Mouse (Mus musculus): ENCODE data around the gene Gng7. TPM values are rescaled to one million over a fixed set of nuclear protein-coding genes. Genes with fewer than 3 reads are reported as not detected.

Gene Gng7
- polyA plus RNA-seq, 1 experiment from 2014 or later = 5.2 TPM

- Histone ChIP-seq H3K36me3 (ENCODE audit: control insufficient read depth, insufficient read depth, low read length) (no peaks in the 10 kb centered on the region), H3K9me3 (replicated peaks; ENCODE audit: control insufficient read depth, low read length) (no peaks in the 10 kb centered on the region), H3K9ac (ENCODE audit: low read length) (no peak overlapping the region), H3K27me3 (ENCODE audit: control insufficient read depth, insufficient read depth, low read length) (no peaks in the 10 kb centered on the region), H3K4me3 (replicated peaks; ENCODE audit: low read length) (no peak overlapping the region), H3K4me1 (ENCODE audit: control insufficient read depth, insufficient read depth, low read length) (peaks cover 35% of the 10 kb centered on the region), H3K27ac (ENCODE audit: low read length) (no peak overlapping the region), H3K4me2 (ENCODE audit: low read depth, low read length) (no peak overlapping the region)
- no peak for ATAC-seq (ENCODE audit: insufficient read depth, low FRiP score)
- WGBS = 69% methylated on average over 4 of the region's 4 CpGs
Measured at GRCm38 (mm10) chr10:80957791-80958190, 57.0 kb downstream of the Gng7 start.

- peaks cover 26% of the 10 kb centered on the region for H3K4me1 ChIP-seq (ENCODE audit: control insufficient read depth, insufficient read depth, low read length)
- no peak overlapping the region for H3K27ac ChIP-seq (ENCODE audit: low read length)
- WGBS = 86% methylated on average over 6 of the region's 6 CpGs
- no peak overlapping the region for H3K4me2 ChIP-seq (ENCODE audit: low read depth, low read length)
- no peak for ATAC-seq (ENCODE audit: insufficient read depth, low FRiP score)
- H3K27me3 ChIP-seq (ENCODE audit: control insufficient read depth, insufficient read depth, low read length) = no peaks in the 10 kb centered on the region
- H3K9ac ChIP-seq (ENCODE audit: low read length) = no peak overlapping the region
- no peaks in the 10 kb centered on the region for H3K9me3 ChIP-seq (replicated peaks; ENCODE audit: control insufficient read depth, low read length)
- H3K36me3 ChIP-seq (ENCODE audit: control insufficient read depth, insufficient read depth, low read length) = no peaks in the 10 kb centered on the region
- H3K4me3 ChIP-seq (replicated peaks; ENCODE audit: low read length) = no peak overlapping the region
Measured at GRCm38 (mm10) chr10:80956901-80957300, 57.8 kb downstream of the Gng7 start.

- H3K36me3 ChIP-seq (ENCODE audit: control insufficient read depth, insufficient read depth, low read length) = no peaks in the 10 kb centered on the region
- H3K4me1 ChIP-seq (ENCODE audit: control insufficient read depth, insufficient read depth, low read length) = peaks cover 21% of the 10 kb centered on the region
- no peak overlapping the region for H3K4me3 ChIP-seq (replicated peaks; ENCODE audit: low read length)
- WGBS = 92% methylated on average over 8 of the region's 8 CpGs
- H3K9ac ChIP-seq (ENCODE audit: low read length) = no peak overlapping the region
- H3K4me2 ChIP-seq (ENCODE audit: low read depth, low read length) = no peak overlapping the region
- H3K9me3 ChIP-seq (replicated peaks; ENCODE audit: control insufficient read depth, low read length) = no peaks in the 10 kb centered on the region
- no peak overlapping the region for H3K27ac ChIP-seq (ENCODE audit: low read length)
- no peak for ATAC-seq (ENCODE audit: insufficient read depth, low FRiP score)
- H3K27me3 ChIP-seq (ENCODE audit: control insufficient read depth, insufficient read depth, low read length) = no peaks in the 10 kb centered on the region
Measured at GRCm38 (mm10) chr10:80956385-80956784, 58.4 kb downstream of the Gng7 start.

DNA sequence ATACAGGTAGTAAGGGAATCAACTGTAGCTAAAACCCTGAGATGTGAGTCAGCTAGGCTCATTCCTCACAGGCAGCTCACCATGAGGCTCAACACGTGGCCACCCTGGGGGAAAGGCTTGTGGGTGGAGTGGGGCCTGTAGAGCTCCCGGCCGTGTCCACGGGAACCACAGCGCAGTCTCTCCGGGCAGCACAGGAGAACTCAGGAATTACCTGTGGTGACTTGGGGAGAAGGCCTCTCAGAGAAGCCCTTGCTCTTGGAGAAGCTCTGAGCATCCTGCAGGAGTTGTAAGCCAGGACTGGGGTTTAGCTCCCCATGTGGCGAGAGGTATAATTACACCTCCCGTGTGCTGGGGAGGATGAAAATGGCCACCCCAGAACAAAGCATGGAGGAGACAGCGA lies 59.2 kb downstream of the Gng7 start:
- Histone ChIP-seq H3K36me3 (ENCODE audit: control insufficient read depth, insufficient read depth, low read length) (no peaks in the 10 kb centered on the region), H3K4me3 (replicated peaks; ENCODE audit: low read length) (no peak overlapping the region), H3K4me1 (ENCODE audit: control insufficient read depth, insufficient read depth, low read length) (peaks cover 18% of the 10 kb centered on the region), H3K9me3 (replicated peaks; ENCODE audit: control insufficient read depth, low read length) (no peaks in the 10 kb centered on the region), H3K9ac (ENCODE audit: low read length) (no peak overlapping the region), H3K27ac (ENCODE audit: low read length) (peak overlapping the region; percentile 55), H3K27me3 (ENCODE audit: control insufficient read depth, insufficient read depth, low read length) (no peaks in the 10 kb centered on the region), H3K4me2 (ENCODE audit: low read depth, low read length) (no peak overlapping the region)
- 23% methylated on average over 9 of the region's 9 CpGs for WGBS
- ATAC-seq (ENCODE audit: insufficient read depth, low FRiP score) = peak; percentile 65; the same call in 1 of the 2 replicates

GRCm38 (mm10) chr10:80954843-80955242 lies 59.9 kb downstream of the Gng7 start:
- Histone ChIP-seq H3K27ac (ENCODE audit: low read length) (peak overlapping the region; percentile 55), H3K4me3 (replicated peaks; ENCODE audit: low read length) (no peak overlapping the region), H3K4me2 (ENCODE audit: low read depth, low read length) (no peak overlapping the region), H3K9me3 (replicated peaks; ENCODE audit: control insufficient read depth, low read length) (no peaks in the 10 kb centered on the region), H3K4me1 (ENCODE audit: control insufficient read depth, insufficient read depth, low read length) (peaks cover 15% of the 10 kb centered on the region), H3K27me3 (ENCODE audit: control insufficient read depth, insufficient read depth, low read length) (no peaks in the 10 kb centered on the region), H3K9ac (ENCODE audit: low read length) (no peak overlapping the region), H3K36me3 (ENCODE audit: control insufficient read depth, insufficient read depth, low read length) (no peaks in the 10 kb centered on the region)
- ATAC-seq (ENCODE audit: insufficient read depth, low FRiP score) = peak; percentile 48; the same call in 1 of the 2 replicates
- WGBS = 44% methylated on average over 6 of the region's 6 CpGs

- 49% methylated on average over 13 of the region's 13 CpGs for WGBS
- H3K27ac ChIP-seq (ENCODE audit: low read length) = peak overlapping the region; percentile 55
- H3K9me3 ChIP-seq (replicated peaks; ENCODE audit: control insufficient read depth, low read length) = no peaks in the 10 kb centered on the region
Measured at GRCm38 (mm10) chr10:80954415-80954814, 60.3 kb downstream of the Gng7 start.

DNA sequence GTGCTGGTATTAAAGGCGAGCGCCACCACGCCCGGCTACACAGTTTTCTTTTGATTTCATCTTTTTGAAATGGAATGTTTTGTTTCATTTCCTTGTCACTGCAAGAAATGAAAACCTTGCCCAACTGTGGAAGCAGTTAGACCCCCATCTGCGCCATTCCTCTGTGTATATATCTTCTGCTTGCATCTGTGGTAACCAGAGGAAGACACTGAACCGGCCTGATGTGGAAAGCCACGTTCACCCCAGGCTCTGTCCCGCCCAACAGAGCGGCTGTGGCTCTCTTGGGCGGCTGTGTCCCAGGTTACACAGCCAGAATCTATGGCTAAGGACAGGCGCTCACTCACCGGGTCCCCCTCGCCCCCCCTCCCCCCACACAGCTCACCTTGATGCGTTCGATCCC lies 62.3 kb downstream of the Gng7 start:
- H3K27ac ChIP-seq (ENCODE audit: low read length) = no peak overlapping the region
- no peak overlapping the region for H3K4me3 ChIP-seq (replicated peaks; ENCODE audit: low read length)
- 68% methylated on average over 15 of the region's 15 CpGs for WGBS
- no peaks in the 10 kb centered on the region for H3K9me3 ChIP-seq (replicated peaks; ENCODE audit: control insufficient read depth, low read length)
- no peak overlapping the region for H3K4me2 ChIP-seq (ENCODE audit: low read depth, low read length)
- H3K27me3 ChIP-seq (ENCODE audit: control insufficient read depth, insufficient read depth, low read length) = no peaks in the 10 kb centered on the region
- peaks cover 29% of the 10 kb centered on the region for H3K4me1 ChIP-seq (ENCODE audit: control insufficient read depth, insufficient read depth, low read length)
- H3K9ac ChIP-seq (ENCODE audit: low read length) = no peak overlapping the region
- H3K36me3 ChIP-seq (ENCODE audit: control insufficient read depth, insufficient read depth, low read length) = no peaks in the 10 kb centered on the region
- no peak for ATAC-seq (ENCODE audit: insufficient read depth, low FRiP score)

More at GRCm38 (mm10) chr10:80954415-80954814, 60.3 kb downstream of the Gng7 start:
- ATAC-seq (ENCODE audit: insufficient read depth, low FRiP score) = no peak
- H3K9ac ChIP-seq (ENCODE audit: low read length) = no peak overlapping the region
- H3K4me1 ChIP-seq (ENCODE audit: control insufficient read depth, insufficient read depth, low read length) = peaks cover 15% of the 10 kb centered on the region
- no peaks in the 10 kb centered on the region for H3K27me3 ChIP-seq (ENCODE audit: control insufficient read depth, insufficient read depth, low read length)
- no peak overlapping the region for H3K4me2 ChIP-seq (ENCODE audit: low read depth, low read length)
- no peaks in the 10 kb centered on the region for H3K36me3 ChIP-seq (ENCODE audit: control insufficient read depth, insufficient read depth, low read length)
- no peak overlapping the region for H3K4me3 ChIP-seq (replicated peaks; ENCODE audit: low read length)

DNA sequence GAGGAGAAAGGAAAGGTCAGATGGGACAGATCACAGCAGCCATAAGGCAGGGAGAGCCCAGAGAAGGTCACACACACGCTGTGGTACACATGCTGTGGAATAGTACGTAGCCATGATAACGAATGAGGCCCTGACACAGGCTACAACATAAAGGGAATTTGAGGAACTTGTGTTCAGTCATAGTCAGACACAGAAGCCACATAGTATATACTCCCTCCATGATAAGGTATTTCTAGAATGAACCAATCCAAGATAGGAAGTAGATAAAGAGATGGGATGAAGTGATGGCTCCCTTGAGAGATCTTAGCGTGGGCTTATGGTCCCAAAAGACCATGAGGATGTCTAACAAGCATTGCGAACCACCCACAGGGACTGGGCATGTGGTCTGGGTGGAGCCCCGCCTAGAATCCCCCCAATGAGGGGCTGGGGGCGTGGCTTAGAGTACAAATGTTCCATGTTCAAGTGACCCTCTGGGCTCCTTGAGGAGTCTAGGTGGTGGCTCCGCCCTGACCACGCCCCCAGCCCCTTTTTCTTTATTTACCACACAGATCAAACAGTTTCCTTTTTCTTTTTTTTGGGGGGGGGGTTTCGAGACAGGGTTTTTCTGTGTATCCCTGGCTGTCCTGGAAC lies 62.9 kb downstream of the Gng7 start:
- H3K9me3 ChIP-seq (replicated peaks; ENCODE audit: control insufficient read depth, low read length) = no peaks in the 10 kb centered on the region
- H3K27me3 ChIP-seq (ENCODE audit: control insufficient read depth, insufficient read depth, low read length) = no peaks in the 10 kb centered on the region
- no peak overlapping the region for H3K9ac ChIP-seq (ENCODE audit: low read length)
- H3K36me3 ChIP-seq (ENCODE audit: control insufficient read depth, insufficient read depth, low read length) = no peaks in the 10 kb centered on the region
- no peak overlapping the region for H3K4me3 ChIP-seq (replicated peaks; ENCODE audit: low read length)
- WGBS = 76% methylated on average over 10 of the region's 10 CpGs
- peaks cover 35% of the 10 kb centered on the region for H3K4me1 ChIP-seq (ENCODE audit: control insufficient read depth, insufficient read depth, low read length)
- H3K27ac ChIP-seq (ENCODE audit: low read length) = no peak overlapping the region
- ATAC-seq (ENCODE audit: insufficient read depth, low FRiP score) = no peak
- H3K4me2 ChIP-seq (ENCODE audit: low read depth, low read length) = no peak overlapping the region

GRCm38 (mm10) chr10:80950314-80950713 lies 64.4 kb downstream of the Gng7 start:
- H3K9me3 ChIP-seq (replicated peaks; ENCODE audit: control insufficient read depth, low read length) = no peaks in the 10 kb centered on the region
- H3K9ac ChIP-seq (ENCODE audit: low read length) = no peak overlapping the region
- H3K4me1 ChIP-seq (ENCODE audit: control insufficient read depth, insufficient read depth, low read length) = peaks cover 35% of the 10 kb centered on the region
- H3K27ac ChIP-seq (ENCODE audit: low read length) = no peak overlapping the region
- H3K4me2 ChIP-seq (ENCODE audit: low read depth, low read length) = no peak overlapping the region
- ATAC-seq (ENCODE audit: insufficient read depth, low FRiP score) = no peak
- no peaks in the 10 kb centered on the region for H3K27me3 ChIP-seq (ENCODE audit: control insufficient read depth, insufficient read depth, low read length)
- WGBS = 32% methylated on average over 5 of the region's 5 CpGs
- H3K4me3 ChIP-seq (replicated peaks; ENCODE audit: low read length) = no peak overlapping the region
- no peaks in the 10 kb centered on the region for H3K36me3 ChIP-seq (ENCODE audit: control insufficient read depth, insufficient read depth, low read length)

Data from stomach, embryonic 16.5 days (tissue).